Mouse (Mus musculus) intestine, embryonic 16.5 days (tissue): Measurements from ENCODE around the gene Tbc1d8b. TPM values are rescaled to one million over a fixed set of nuclear protein-coding genes. Genes with fewer than 3 reads are reported as not detected.

Experiments used
- ATAC-seq: fragments of 200-750 bp; cut with Nextera tagmentation; 2 replicates; pipeline ENCODE4 v1.8.0; 2017; ENCODE audit warnings: moderate TSS enrichment, moderate library complexity
- H3K27ac ChIP-seq: fragments of 300-500 bp; sonication (generic); 2 replicates; pipeline ENCODE4 v1.5.1; 2014; ENCODE audit warnings: mild to moderate bottlenecking, low read length
- H3K27me3 ChIP-seq: fragments of 300-500 bp; sonication (generic); replicated peaks from 2 replicates; pipeline ENCODE4 v1.6.1; 2014; ENCODE audit warnings: low read length, control low read depth, mixed read lengths; ENCODE audit not compliant: control insufficient read depth, insufficient read depth
- H3K36me3 ChIP-seq: fragments of 300-500 bp; sonication (generic); 2 replicates; pipeline ENCODE4 v1.6.1; 2014; ENCODE audit warnings: low read length, control low read depth; ENCODE audit not compliant: control insufficient read depth, insufficient read depth
- H3K4me1 ChIP-seq: fragments of 300-500 bp; sonication (generic); 2 replicates; pipeline ENCODE4 v1.6.1; 2014; ENCODE audit warnings: low read length, control low read depth, mixed read lengths; ENCODE audit not compliant: control insufficient read depth, insufficient read depth
- H3K4me2 ChIP-seq: fragments of 300-500 bp; sonication (generic); 2 replicates; pipeline ENCODE4 v1.6.1; 2014; ENCODE audit warnings: low read depth, low read length, control low read depth
- H3K4me3 ChIP-seq: fragments of 300-500 bp; sonication (generic); 2 replicates; pipeline ENCODE4 v1.5.1; 2014; ENCODE audit warnings: mild to moderate bottlenecking, low read length
- H3K9ac ChIP-seq: fragments of 300-500 bp; sonication (generic); 2 replicates; pipeline ENCODE4 v1.6.1; 2014; ENCODE audit warnings: low read depth, low read length
- H3K9me3 ChIP-seq: fragments of 300-500 bp; sonication (generic); 2 replicates; pipeline ENCODE4 v1.6.1; 2016; ENCODE audit warnings: low read length, control low read depth; ENCODE audit not compliant: control insufficient read depth
- WGBS: fragments of 180-500 bp; shearing (Covaris S2); extraction: QIAGEN DNeasy Blood & Tissue Kit; methylation state at CpG from one replicate; pipeline ENCODE4 v1.1.7; 2014; 5-methylcytosine and 5-hydroxymethylcytosine counted together
- polyA plus RNA-seq: library from polyadenylated mRNA; unstranded; fragments of >200 nt; fragmentation: Nextera tagmentation; extraction: Ambion mirVana; gene quantifications from 2 replicates; pipeline ENCODE4 v1.2.1, GENCODE M21; 2015

Tbc1d8b gene
- polyA plus RNA-seq, 1 experiment from 2014 or later = 2.6 TPM

- H3K36me3 ChIP-seq = no peaks in the 10 kb centered on the region
- H3K4me3 ChIP-seq = no peak overlapping the region
- peak; percentile 52 for ATAC-seq
- no peak overlapping the region for H3K9ac ChIP-seq
- 55% methylated on average over 7 of the region's 7 CpGs for WGBS
- no peak overlapping the region for H3K4me2 ChIP-seq
- H3K4me1 ChIP-seq = peaks cover 4% of the 10 kb centered on the region; the same call in 1 of the 2 replicates
- H3K27ac ChIP-seq = no peak overlapping the region
- no peaks in the 10 kb centered on the region; the same call in 1 of the 2 replicates for H3K27me3 ChIP-seq
- H3K9me3 ChIP-seq = no peaks in the 10 kb centered on the region
Observed at GRCm38 (mm10) chrX:139775084-139775612, 90.4 kb downstream of the Tbc1d8b start.

DNA sequence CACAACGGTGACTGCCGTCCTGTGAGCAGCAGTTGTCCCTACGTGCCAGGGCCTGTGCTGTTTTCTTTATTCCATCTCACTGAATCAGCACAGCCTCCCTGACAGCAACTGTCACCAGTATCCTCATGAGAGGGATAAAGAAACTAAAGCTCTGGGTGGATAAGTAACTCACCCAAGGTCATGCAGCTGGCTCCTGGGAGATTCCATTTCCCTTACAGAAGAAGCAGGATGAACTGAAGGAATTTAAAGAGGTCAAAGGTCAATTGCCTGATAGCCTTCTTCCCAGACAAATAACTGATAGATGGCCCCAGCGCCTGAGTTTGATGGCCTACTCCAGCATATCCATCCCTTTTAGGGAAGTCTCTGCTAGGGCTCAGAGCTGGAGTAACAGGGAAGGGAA lies 92.6 kb downstream of the Tbc1d8b start:
- Histone ChIP-seq H3K4me3 (no peak overlapping the region), H3K27ac (no peak overlapping the region), H3K9me3 (no peaks in the 10 kb centered on the region), H3K27me3 (no peaks in the 10 kb centered on the region; the same call in 1 of the 2 replicates), H3K36me3 (no peaks in the 10 kb centered on the region), H3K9ac (no peak overlapping the region), H3K4me1 (peaks cover 4% of the 10 kb centered on the region; the same call in 1 of the 2 replicates), H3K4me2 (no peak overlapping the region)
- 42% methylated on average over 4 of the region's 4 CpGs for WGBS
- no peak for ATAC-seq

GRCm38 (mm10) chrX:139778886-139779285 lies 94.1 kb downstream of the Tbc1d8b start:
- H3K4me2 ChIP-seq = no peak overlapping the region
- H3K4me1 ChIP-seq = peaks cover 4% of the 10 kb centered on the region; the same call in 1 of the 2 replicates
- WGBS = 63% methylated on average over 1 of the region's 1 CpGs
- no peak overlapping the region for H3K27ac ChIP-seq
- no peaks in the 10 kb centered on the region for H3K9me3 ChIP-seq
- ATAC-seq = no peak
- no peak overlapping the region for H3K9ac ChIP-seq
- peaks cover 3% of the 10 kb centered on the region; the same call in 1 of the 2 replicates for H3K27me3 ChIP-seq
- H3K36me3 ChIP-seq = no peaks in the 10 kb centered on the region
- no peak overlapping the region for H3K4me3 ChIP-seq

DNA sequence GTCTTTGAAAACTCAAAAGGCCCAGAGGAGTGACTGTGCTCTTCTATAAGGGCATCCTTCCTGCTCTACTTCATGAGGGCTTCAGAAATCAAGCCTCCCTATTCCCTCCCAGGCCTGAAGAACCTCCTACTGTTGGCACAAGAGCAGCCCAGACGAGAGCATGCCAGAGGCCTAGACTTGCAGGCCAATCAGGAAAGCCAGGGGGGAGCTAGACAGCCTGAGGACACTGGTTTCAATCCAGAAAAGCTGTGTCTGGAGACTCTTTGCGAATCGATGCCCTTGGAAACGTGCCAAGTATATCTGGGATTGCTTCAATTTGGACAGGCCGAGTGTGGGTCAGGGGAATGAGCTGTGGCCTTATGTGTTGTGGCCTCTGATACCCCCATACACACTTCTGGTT lies 94.6 kb downstream of the Tbc1d8b start:
- Histone ChIP-seq H3K9ac (no peak overlapping the region), H3K9me3 (no peaks in the 10 kb centered on the region), H3K27me3 (peaks cover 3% of the 10 kb centered on the region; the same call in 1 of the 2 replicates), H3K36me3 (no peaks in the 10 kb centered on the region), H3K4me2 (no peak overlapping the region), H3K4me1 (peaks cover 4% of the 10 kb centered on the region; the same call in 1 of the 2 replicates), H3K4me3 (no peak overlapping the region), H3K27ac (no peak overlapping the region)
- ATAC-seq = no peak
- WGBS = 71% methylated on average over 5 of the region's 5 CpGs

DNA sequence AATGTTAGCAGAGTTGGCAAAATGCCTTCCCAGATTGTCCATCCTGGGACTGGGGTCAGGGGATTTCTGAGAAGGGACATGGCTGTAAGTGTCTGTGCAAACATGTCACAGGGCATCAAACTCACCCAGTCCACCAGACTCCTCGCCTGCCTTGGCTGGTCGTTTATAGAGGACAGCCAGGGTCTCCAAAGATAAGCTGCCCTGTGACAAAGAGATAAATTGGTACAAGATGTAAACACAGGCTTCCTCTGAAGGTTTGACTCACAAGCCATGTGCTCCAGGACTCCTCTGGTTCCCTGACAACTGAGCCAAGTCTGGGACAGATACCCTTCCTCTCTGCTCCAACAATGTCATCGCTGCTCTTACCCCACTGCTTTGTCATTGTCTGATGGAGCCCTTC lies 96.2 kb downstream of the Tbc1d8b start:
- no peak overlapping the region for H3K4me3 ChIP-seq
- no peak overlapping the region for H3K27ac ChIP-seq
- no peak; the same call in 1 of the 2 replicates for ATAC-seq
- 0 out of 2 replicates have a peak, but pooled peaks cover 3% of the 10 kb centered on the region for H3K27me3 ChIP-seq
- no peak overlapping the region for H3K9ac ChIP-seq
- 47% methylated on average over 3 of the region's 3 CpGs for WGBS
- no peak overlapping the region for H3K4me2 ChIP-seq
- H3K9me3 ChIP-seq = no peaks in the 10 kb centered on the region
- no peaks in the 10 kb centered on the region for H3K36me3 ChIP-seq
- no peaks in the 10 kb centered on the region for H3K4me1 ChIP-seq

DNA sequence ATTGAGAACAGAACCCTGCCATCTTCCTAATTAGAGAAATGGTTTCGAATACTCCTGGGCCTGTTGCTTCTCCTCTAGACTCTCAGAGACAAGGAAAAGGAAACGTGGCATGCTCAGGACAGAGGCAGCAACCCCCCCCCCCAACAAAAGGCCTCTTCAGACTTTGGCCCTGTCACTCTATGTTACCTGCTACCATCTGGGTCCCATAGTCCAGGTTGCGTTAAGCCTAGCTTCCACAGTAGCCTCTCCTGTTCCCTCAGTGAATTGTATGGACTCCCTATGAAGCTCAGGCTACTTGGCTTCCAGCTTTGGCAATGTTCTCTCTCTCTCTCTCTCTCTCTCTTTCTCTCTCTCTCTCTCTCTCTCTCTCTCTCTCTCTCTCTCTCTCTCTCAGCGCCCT lies 96.8 kb downstream of the Tbc1d8b start:
- peak; percentile 76 for ATAC-seq
- Histone ChIP-seq H3K4me2 (no peak overlapping the region), H3K9ac (no peak overlapping the region), H3K4me3 (no peak overlapping the region), H3K4me1 (no peaks in the 10 kb centered on the region), H3K36me3 (no peaks in the 10 kb centered on the region), H3K27me3 (0 out of 2 replicates have a peak, but pooled peaks cover 3% of the 10 kb centered on the region), H3K9me3 (no peaks in the 10 kb centered on the region), H3K27ac (no peak overlapping the region)
- 72% methylated on average over 4 of the region's 4 CpGs for WGBS

- Histone ChIP-seq H3K27ac (no peak within 1 kb of the TSS), H3K4me1 (no peaks in the 10 kb centered on the region), H3K27me3 (0 out of 2 replicates have a peak, but pooled peaks cover 3% of the 10 kb centered on the region), H3K4me3 (no peak within 1 kb of the TSS), H3K9ac (no peak within 1 kb of the TSS), H3K36me3 (no peaks in the 10 kb centered on the region), H3K9me3 (no peaks in the 10 kb centered on the region), H3K4me2 (no peak within 1 kb of the TSS)
- WGBS = 61% methylated on average over 6 of the region's 6 CpGs
- no peak for ATAC-seq
Observed at GRCm38 (mm10) chrX:139782278-139783044, 97.7 kb downstream of the Tbc1d8b start, which contains the start of gene Ripply1. Gene Ripply1 (minus strand): TSS chrX:139782353.

GRCm38 (mm10) chrX:139783045-139783422 lies 98.2 kb downstream of the Tbc1d8b start:
- ATAC-seq = no peak
- H3K36me3 ChIP-seq = no peaks in the 10 kb centered on the region
- WGBS = 83% methylated on average over 3 of the region's 3 CpGs

GRCm38 (mm10) chrX:139785764-139786163 lies 101.0 kb downstream of the Tbc1d8b start:
- ATAC-seq = no peak
- Histone ChIP-seq H3K4me2 (no peak overlapping the region), H3K9me3 (no peaks in the 10 kb centered on the region), H3K4me1 (no peaks in the 10 kb centered on the region), H3K36me3 (no peaks in the 10 kb centered on the region), H3K27ac (no peak overlapping the region), H3K4me3 (no peak overlapping the region), H3K27me3 (peaks cover 5% of the 10 kb centered on the region; the same call in 1 of the 2 replicates), H3K9ac (no peak overlapping the region)
- WGBS = 36% methylated on average over 1 of the region's 1 CpGs

More at GRCm38 (mm10) chrX:139783045-139783422, 98.2 kb downstream of the Tbc1d8b start:
- Histone ChIP-seq H3K27me3 (0 out of 2 replicates have a peak, but pooled peaks cover 3% of the 10 kb centered on the region), H3K9ac (no peak overlapping the region), H3K4me2 (no peak overlapping the region), H3K27ac (no peak overlapping the region), H3K4me3 (no peak overlapping the region), H3K9me3 (no peaks in the 10 kb centered on the region), H3K4me1 (no peaks in the 10 kb centered on the region)
